Mouse (Mus musculus): ENCODE measurements around the gene H2-Eb2. TPM values are rescaled to one million over a fixed set of nuclear protein-coding genes. Genes with fewer than 3 reads are reported as not detected.
A peak's percentile ranks its signal among the peaks of the same experiment; 100 is the strongest.

H2-Eb2 gene
- polyA plus RNA-seq, 1 experiment from 2014 or later, result not detected

DNA sequence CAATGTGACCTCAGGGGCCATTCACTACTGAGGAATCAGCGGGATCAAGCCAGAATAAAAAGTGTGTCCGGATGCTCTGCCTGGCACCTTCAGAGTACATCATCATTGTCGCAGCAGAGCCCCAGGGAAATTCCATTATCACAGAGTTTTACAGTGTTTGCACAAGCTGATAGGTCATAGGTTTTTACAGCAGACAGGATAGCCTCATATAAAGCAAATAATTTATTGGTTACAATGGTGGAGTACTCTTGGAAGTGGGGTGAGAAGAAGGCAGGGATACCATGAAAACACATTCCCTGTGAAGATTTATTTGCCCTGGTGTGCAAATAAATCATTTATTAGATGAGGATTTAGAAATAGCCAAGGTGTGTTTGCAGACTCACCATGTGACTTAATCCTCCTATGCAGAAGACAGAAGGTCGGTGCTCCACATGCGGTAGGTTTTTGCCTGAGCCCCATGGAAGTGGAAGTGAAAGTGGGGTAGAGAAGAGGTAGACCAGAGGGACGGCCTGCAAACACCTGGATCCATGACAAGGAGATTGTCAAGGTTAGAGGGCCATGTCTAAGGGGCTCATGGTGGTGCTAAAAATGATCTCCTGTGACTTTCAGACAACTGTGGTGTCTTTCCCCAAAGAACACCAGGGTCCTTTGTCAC is 47.7 kb downstream of the H2-Eb2 start:
- 82% methylated on average over 6 of the region's 6 CpGs for WGBS
- DNase-seq (ENCODE audit: low spot score), result no peak
- H3K27me3 ChIP-seq (replicated peaks; ENCODE audit: low read depth, poor library complexity, severe bottlenecking), result no peaks in the 10 kb centered on the region

DNA sequence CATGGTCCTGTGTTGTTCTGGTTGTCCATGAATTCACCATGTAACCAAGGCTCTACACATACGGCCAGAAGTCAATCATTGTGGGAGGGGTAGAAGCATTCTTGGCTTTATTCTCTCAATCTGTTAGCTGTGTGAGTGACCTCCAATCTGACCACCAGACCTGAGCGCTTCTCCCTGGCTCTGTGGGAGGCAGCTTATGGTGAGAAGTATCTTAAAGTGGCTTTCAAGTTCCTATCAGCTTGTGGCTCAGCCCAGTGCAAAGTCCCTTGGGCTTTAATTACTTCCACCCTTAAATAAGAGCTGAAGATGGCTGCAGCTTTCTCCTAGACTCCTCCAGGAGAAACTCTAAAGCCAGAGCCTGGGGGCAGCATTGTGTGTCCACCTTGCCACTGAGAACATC is 51.4 kb downstream of the H2-Eb2 start, which contains the start of gene Btnl1:
Gene Btnl1 (plus strand): TSS at position 286 of the 400 bp plus-strand sequence.
- DNase-seq (ENCODE audit: low spot score), result no peak
- WGBS, result 78% methylated on average over 2 of the region's 2 CpGs
- Histone ChIP-seq H3K9me3 (no peaks in the 10 kb centered on the region), H3K27ac (replicated peaks) (no peak within 1 kb of the TSS), H3K36me3 (replicated peaks) (no peaks in the 10 kb centered on the region), H3K4me1 (no peaks in the 10 kb centered on the region), H3K27me3 (replicated peaks; ENCODE audit: low read depth, poor library complexity, severe bottlenecking) (no peaks in the 10 kb centered on the region; the same call in 1 of the 2 replicates), H3K4me3 (no peak within 1 kb of the TSS)

More for the DNA sequence above, 47.7 kb downstream of the H2-Eb2 start:
- Histone ChIP-seq H3K4me1 (no peaks in the 10 kb centered on the region), H3K4me3 (no peak overlapping the region), H3K36me3 (replicated peaks) (no peaks in the 10 kb centered on the region), H3K9me3 (no peaks in the 10 kb centered on the region), H3K27ac (replicated peaks) (no peak overlapping the region)

- H3K27ac ChIP-seq (replicated peaks), result no peak overlapping the region
- no peaks in the 10 kb centered on the region; the same call in 1 of the 2 replicates for H3K27me3 ChIP-seq (replicated peaks; ENCODE audit: low read depth, poor library complexity, severe bottlenecking)
- no peaks in the 10 kb centered on the region for H3K36me3 ChIP-seq (replicated peaks)
- no peak for DNase-seq (ENCODE audit: low spot score)
- 66% methylated on average over 6 of the region's 6 CpGs for WGBS
- H3K9me3 ChIP-seq, result no peaks in the 10 kb centered on the region
- no peak overlapping the region for H3K4me3 ChIP-seq
- no peaks in the 10 kb centered on the region for H3K4me1 ChIP-seq
Observed at GRCm38 (mm10) chr17:34377450-34378209, 52.2 kb downstream of the H2-Eb2 start.

- Histone ChIP-seq H3K27ac (replicated peaks) (no peak overlapping the region), H3K27me3 (replicated peaks; ENCODE audit: low read depth, poor library complexity, severe bottlenecking) (no peaks in the 10 kb centered on the region; the same call in 1 of the 2 replicates), H3K9me3 (no peaks in the 10 kb centered on the region), H3K4me1 (no peaks in the 10 kb centered on the region), H3K36me3 (replicated peaks) (no peaks in the 10 kb centered on the region), H3K4me3 (no peak overlapping the region)
- 82% methylated on average over 2 of the region's 2 CpGs for WGBS
- no peak for DNase-seq (ENCODE audit: low spot score)
Observed at GRCm38 (mm10) chr17:34378716-34379115, 53.3 kb downstream of the H2-Eb2 start.

GRCm38 (mm10) chr17:34379451-34379850 is 54.0 kb downstream of the H2-Eb2 start:
- Histone ChIP-seq H3K27ac (replicated peaks) (no peak overlapping the region), H3K36me3 (replicated peaks) (no peaks in the 10 kb centered on the region), H3K9me3 (no peaks in the 10 kb centered on the region), H3K4me3 (no peak overlapping the region), H3K27me3 (replicated peaks; ENCODE audit: low read depth, poor library complexity, severe bottlenecking) (no peaks in the 10 kb centered on the region; the same call in 1 of the 2 replicates), H3K4me1 (no peaks in the 10 kb centered on the region)
- WGBS, result 89% methylated on average over 7 of the region's 7 CpGs
- no peak for DNase-seq (ENCODE audit: low spot score)

- no peaks in the 10 kb centered on the region; the same call in 1 of the 2 replicates for H3K27me3 ChIP-seq (replicated peaks; ENCODE audit: low read depth, poor library complexity, severe bottlenecking)
- 77% methylated on average over 11 of the region's 11 CpGs for WGBS
Observed at GRCm38 (mm10) chr17:34381876-34382275, 56.4 kb downstream of the H2-Eb2 start.

DNA sequence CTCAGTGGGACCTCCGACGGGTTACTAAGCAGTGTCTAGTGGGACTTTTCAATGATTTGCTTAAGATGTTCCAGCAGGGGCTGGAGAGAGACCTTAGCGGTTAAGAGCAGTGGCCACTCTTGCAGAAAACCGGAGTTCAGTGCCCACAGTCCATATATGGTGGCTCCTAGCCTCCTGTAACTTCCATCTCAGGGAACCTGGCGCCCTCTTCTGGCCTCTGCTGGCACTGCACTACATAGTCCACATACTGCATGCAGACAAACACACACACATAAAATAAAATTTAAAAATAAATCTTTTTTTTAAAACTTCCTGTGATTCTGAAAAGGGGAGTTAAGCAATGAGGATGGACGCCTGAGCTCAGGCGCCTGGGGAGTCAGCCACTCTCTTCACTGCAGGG is 57.7 kb downstream of the H2-Eb2 start:
- 75% methylated on average over 7 of the region's 7 CpGs for WGBS
- H3K4me1 ChIP-seq, result no peaks in the 10 kb centered on the region
- DNase-seq (ENCODE audit: low spot score), result peak; percentile 12

More at GRCm38 (mm10) chr17:34381876-34382275, 56.4 kb downstream of the H2-Eb2 start:
- Histone ChIP-seq H3K4me1 (no peaks in the 10 kb centered on the region), H3K36me3 (replicated peaks) (no peaks in the 10 kb centered on the region), H3K4me3 (no peak overlapping the region), H3K27ac (replicated peaks) (no peak overlapping the region), H3K9me3 (no peaks in the 10 kb centered on the region)
- DNase-seq (ENCODE audit: low spot score), result no peak

DNA sequence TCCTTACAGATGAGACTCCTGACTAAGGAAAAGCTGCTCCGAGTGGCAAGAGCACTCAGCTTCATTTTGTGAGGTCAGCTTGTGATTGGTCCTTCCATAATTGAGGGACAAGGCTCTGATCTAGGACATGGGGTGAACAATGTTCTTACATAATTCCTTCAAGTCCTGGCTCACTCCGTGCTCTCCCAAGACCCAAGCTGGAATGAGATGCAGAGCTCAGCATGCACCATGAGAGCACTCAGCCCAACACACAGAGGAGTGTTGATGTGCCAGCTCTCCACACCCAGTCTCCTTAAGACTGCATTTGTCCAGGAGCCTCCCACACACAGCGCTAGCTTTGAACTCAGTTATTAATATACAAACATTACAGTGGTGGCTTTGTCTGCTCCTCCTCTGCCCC is 59.2 kb downstream of the H2-Eb2 start:
- Histone ChIP-seq H3K4me1 (no peaks in the 10 kb centered on the region), H3K36me3 (replicated peaks) (no peaks in the 10 kb centered on the region), H3K4me3 (no peak overlapping the region), H3K27me3 (replicated peaks; ENCODE audit: low read depth, poor library complexity, severe bottlenecking) (0 out of 2 replicates have a peak, but pooled peaks cover 4% of the 10 kb centered on the region), H3K27ac (replicated peaks) (no peak overlapping the region), H3K9me3 (no peaks in the 10 kb centered on the region)
- 77% methylated on average over 3 of the region's 3 CpGs for WGBS
- no peak for DNase-seq (ENCODE audit: low spot score)

More for the DNA sequence above, 57.7 kb downstream of the H2-Eb2 start:
- H3K27me3 ChIP-seq (replicated peaks; ENCODE audit: low read depth, poor library complexity, severe bottlenecking), result no peaks in the 10 kb centered on the region; the same call in 1 of the 2 replicates
- no peak overlapping the region for H3K27ac ChIP-seq (replicated peaks)
- no peaks in the 10 kb centered on the region for H3K9me3 ChIP-seq
- no peak overlapping the region for H3K4me3 ChIP-seq
- H3K36me3 ChIP-seq (replicated peaks), result no peaks in the 10 kb centered on the region

DNA sequence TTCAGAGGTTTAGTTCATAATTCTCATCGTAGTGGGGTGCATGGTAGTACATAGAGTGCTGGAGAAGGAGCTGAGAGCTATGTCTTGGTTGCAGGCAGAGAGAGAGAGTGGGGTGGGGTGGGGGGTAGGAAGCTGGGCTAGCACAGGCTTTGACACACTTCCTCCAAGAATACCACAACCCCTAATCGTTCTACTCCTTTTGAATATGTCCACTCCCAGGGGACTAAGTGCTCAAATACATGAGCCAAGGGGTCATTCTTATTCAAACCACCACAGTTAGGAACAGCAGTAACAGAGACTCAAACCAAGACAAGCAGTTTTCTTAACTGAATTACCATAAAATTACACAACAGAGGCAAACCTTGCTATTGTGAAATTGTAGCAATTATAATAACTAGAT is 61.2 kb downstream of the H2-Eb2 start:
- 78% methylated on average over 2 of the region's 2 CpGs for WGBS
- no peak for DNase-seq (ENCODE audit: low spot score)
- peaks cover 12% of the 10 kb centered on the region for H3K27me3 ChIP-seq (replicated peaks; ENCODE audit: low read depth, poor library complexity, severe bottlenecking)

DNA sequence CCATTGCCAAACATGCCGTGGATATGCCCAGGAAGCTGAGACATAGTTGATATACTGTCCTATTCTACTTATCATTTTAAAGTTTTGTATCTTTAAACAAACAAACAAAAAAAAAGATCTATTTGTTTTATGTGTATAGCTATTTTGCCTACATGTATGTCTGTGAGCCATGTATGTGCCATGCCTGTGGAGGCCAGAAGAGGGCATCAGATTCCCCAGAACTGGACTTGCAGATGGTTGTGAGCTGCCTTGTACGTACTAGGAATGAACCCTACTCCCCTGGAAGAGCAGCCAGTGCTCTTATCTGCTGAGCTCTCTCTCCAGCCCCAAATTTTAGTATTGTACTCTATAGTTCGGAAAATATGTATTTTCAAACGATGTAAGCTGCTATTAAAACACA is 63.0 kb downstream of the H2-Eb2 start:
- Histone ChIP-seq H3K27ac (replicated peaks) (no peak overlapping the region), H3K4me1 (peaks cover 6% of the 10 kb centered on the region; the same call in 1 of the 2 replicates), H3K4me3 (no peak overlapping the region), H3K27me3 (replicated peaks; ENCODE audit: low read depth, poor library complexity, severe bottlenecking) (peaks cover 24% of the 10 kb centered on the region), H3K9me3 (no peaks in the 10 kb centered on the region), H3K36me3 (replicated peaks) (no peaks in the 10 kb centered on the region)
- peak; percentile 33 for DNase-seq (ENCODE audit: low spot score)
- 38% methylated on average over 4 of the region's 4 CpGs for WGBS

More for the DNA sequence above, 61.2 kb downstream of the H2-Eb2 start:
- H3K4me1 ChIP-seq, result no peaks in the 10 kb centered on the region
- no peak overlapping the region for H3K4me3 ChIP-seq
- no peaks in the 10 kb centered on the region for H3K36me3 ChIP-seq (replicated peaks)
- H3K27ac ChIP-seq (replicated peaks), result no peak overlapping the region
- no peaks in the 10 kb centered on the region for H3K9me3 ChIP-seq

All from embryonic facial prominence, embryonic 10.5 days (tissue).